Mouse (Mus musculus): ENCODE data around the gene Ncor1.
"Not testable (repeated sequence)": the region's sequence is repeated elsewhere in the genome, so short reads cannot be mapped to it uniquely, and the experiment has no call there.

The Ncor1 gene

DNA sequence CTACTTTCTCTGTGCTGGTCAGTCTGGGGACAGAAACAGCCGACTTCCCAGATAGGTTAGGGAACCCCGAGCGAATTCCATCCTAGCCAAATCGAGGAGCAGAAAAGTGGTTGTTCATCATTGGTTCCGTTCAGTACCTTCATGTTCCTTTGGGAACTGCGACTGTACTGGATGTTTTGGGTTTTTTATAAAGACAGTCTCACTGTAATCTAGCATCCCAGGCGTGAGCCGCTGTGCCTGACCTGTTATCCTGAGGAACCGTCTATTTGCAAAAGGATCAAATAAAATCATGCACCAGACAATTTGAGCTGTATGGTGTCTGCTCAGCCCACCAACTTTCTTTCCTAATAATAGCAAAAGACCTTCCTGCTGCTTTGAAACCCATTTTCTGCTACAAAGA, 439 bp upstream of the Ncor1 start:
- no peak for DNase-seq (ENCODE audit: low spot score in 2 of 2)

DNA sequence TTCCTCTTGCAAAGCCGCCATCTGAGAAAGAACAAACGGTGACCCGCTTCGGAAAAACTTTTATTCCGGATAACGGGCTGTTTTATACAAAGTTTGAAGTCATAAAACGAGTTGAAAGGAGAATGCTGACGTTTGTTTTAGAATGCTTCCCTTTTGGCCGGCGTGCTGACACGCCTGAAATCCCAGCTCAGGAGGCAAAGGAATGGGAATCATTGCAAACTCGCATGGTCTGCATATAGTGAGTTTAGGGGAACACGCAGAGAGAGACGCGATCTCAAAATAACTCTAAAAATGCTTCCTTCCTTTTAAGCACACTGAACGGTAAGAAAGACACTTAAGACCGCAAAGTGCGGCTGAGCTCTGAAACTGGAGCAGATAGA, 460 bp downstream of the Ncor1 start:
- DNase-seq (ENCODE audit: low spot score in 2 of 2): peak in 1 of 2 experiments; percentile 43

DNA sequence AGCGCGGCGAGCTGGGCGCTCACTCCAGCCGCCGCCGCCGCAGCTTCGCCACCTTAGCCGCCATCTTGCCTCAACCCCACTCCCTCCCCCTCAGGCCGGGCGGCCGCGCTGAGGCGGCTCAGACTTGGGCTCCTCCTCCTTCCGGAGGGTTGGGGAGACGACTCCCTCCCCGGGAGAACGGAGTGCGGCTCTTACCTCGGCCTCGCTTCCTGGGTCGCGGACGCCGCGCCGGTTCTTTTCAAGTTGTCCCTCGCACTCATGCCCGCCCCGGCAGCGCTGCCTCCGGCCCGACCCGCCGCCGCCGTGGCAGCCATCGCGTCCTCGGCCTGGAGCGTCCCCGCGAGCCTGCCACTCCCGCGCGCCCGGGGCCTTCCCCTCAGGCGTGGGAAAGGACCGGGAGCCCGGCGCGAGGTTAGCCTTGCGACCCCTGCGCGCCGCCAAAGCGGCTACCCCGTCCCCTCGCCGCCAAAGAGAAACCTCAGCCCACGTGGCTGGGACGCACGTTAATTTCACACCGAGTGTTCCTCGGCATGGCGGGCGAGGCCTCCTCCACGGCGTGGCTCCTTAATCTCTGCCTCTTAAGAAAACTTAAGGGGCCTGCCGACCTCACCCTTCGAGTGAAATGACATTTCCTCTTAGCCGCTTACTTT, 975 bp downstream of the Ncor1 start:
- DNase-seq (ENCODE audit: low spot score in 2 of 2): peak; percentile 90 to 91

DNA sequence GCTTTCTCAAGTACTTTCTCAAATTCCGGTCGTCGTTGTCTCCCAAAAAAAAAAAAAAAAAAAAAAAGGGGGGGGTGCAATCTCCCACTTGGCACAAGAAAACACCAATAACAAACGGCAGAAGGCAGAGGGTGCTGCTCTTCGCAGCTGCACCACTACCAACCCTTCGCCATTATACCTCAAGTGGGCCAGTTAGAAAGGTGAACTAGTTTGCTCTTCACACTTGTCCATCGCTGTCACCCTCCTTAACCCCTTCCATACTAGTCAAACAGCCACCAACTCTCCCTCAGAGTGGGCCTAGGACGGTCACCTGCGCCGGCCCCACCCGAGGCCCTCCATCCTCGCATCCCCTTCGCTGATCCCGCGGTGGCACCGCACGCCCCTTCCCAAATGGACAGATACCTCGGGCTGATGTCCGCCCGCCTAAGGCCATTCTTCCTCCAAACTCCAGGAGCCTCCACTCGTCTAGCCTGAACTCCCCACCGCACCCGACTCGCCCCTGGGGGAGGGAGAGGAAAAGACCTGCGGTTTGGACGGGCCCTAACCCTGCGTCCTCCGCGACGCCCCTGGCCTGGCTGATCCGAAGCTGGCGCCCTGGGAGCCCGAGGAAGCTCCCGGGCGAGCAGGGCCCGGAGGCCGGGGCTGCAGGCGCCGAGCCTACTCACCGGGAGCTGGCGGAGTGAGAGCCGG, 1.7 kb downstream of the Ncor1 start:
- DNase-seq (ENCODE audit: low spot score in 2 of 2): peak; percentile 37 to 41

DNA sequence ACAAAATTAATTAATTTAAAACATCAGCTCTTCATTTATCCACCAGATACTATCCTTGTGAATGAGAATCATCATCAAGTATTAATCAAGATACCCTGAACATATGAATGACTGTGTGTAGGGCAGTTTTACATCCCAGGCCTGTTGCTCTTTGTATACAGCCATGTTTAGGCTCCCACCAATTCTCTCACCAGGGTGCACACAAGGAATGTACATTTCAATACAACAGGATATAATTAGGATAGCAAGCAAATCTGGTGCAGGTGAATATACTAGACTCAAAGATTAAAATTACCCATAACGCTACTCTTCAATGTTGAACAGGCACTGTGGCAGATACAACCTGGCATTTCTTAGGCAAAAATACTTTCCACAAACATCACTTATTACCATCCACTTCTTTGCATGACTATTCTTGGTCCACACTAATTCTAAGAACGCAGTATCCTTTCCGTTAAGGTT, 2.3 kb downstream of the Ncor1 start:
- DNase-seq (ENCODE audit: low spot score in 2 of 2): no peak

DNA sequence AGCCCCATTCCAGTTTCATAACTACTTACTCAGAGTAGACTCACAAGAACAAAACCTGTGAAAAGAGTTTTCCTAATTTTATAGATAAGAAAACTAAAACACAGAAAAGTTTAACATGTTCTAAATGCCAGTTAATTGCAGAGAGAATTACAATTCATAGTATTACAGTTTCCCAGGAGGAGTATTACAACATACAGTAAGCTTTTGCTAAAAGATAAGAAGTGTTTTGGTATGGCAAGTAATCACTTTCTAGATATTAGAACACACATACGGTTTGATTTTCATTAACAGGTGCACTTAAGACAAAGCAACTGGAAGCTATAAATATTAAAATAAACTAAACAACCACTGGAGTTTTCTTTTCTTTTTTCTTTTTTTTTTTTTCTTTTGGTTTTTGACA, 3.1 kb downstream of the Ncor1 start:
- DNase-seq (ENCODE audit: low spot score in 2 of 2): no peak

DNA sequence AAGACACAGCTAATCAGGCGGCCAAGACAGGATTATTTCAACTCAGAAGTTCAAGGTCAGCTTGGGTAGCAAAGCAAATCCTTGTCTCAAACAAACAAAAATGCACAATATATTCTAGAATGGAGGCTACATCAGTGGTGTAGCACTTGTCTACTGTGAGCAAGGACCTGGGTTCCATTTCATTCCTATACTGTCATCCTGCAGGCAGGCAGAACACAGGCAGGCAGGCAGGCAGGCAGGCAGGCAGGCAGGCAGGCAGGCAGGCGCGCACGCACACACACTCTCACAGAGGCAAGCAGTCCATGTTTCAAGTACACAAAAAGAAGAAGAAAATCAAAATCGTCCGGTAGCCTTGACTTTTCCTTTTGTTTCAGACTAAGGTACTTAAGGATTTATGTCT, 9.4 kb downstream of the Ncor1 start:
- no peak for DNase-seq (ENCODE audit: low spot score in 2 of 2)

DNA sequence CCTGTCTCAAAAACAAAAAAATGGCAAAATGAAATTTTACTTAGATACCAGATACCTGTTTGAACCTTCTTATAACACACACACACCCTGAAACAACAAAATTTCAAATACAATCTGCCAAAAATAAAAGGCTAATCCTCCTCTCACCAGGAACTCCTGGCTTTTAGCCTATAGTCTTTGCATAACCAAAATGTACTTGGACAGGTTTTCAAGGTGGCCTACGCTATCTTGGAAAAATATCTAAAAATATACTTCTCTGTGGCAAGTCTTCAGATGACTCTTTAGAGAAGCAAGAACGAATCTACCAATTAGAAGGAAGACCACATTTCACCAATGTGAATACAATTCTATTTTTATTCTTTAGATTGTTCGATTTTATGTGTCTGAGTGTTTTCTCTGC, 12.5 kb downstream of the Ncor1 start:
- DNase-seq (ENCODE audit: low spot score in 2 of 2): no peak

DNA sequence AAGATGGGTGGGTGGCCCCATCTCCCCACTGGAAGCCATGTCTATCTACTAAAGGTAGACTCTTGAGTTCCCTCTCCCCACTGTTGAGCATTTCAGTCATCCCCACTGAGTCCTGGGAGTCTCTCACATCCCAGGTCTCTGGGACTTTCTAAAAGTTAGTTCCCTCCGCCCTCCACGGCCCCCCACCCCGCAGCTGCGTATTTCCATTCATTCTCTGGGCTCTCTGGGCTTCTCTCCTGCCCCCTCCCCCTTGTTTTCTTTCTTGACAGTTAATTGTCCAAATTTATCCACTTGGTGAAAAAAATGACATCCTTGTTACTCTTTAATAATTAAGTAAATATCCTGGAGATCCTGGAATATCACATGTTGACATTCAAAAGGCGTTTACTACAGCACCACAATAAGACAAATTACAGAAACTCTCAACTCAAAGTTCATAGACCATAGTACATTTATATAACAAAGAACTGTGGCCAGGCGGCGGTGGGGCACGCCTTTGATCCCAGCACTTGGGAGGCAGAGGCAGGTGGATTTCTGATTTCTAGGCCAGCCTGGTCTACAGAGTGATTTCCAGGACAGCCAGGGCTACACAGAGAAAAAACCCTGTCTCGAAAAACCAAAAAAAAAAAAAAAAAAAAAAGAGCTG, 17.5 kb downstream of the Ncor1 start:
- DNase-seq (ENCODE audit: low spot score in 2 of 2): no peak

DNA sequence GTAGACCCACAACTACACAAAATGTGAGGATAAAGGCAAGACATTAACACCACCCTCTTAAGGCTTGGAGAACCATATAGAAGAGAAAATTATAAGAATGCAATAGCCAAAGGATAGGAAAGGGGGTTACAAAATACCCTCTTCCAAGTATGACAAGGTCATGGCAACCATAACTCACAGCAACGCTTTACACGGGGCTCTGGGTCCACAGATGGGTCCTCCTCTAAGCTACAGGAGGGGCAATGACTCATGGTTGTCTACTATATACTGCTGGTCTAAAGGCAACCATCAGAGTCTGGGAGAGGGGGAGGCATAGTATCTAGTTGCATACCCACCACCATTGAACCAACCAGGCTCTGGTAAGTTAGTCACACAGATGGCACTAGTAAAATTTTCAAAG, 26.1 kb downstream of the Ncor1 start:
- no peak for DNase-seq (ENCODE audit: low spot score in 2 of 2)

DNA sequence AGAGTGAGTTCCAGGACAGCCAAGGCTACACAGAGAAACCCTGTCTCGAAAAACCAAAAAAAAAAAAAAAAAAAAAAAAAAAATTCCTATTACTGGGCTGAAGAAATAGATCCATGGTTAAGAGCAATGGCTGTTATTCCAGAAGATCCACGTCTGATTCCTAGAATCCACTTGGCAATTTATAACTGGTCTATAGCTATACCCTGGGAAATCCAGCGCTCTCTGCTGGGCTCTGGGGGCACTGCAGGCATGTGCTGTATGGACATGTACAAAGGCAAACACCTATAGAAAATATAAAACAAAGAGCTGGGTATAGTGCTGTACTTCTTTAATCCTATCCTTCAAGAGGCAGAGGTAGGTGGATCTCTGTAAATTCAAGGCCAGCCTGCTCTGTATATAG, 31.2 kb downstream of the Ncor1 start:
- no peak for DNase-seq (ENCODE audit: low spot score in 2 of 2)

DNA sequence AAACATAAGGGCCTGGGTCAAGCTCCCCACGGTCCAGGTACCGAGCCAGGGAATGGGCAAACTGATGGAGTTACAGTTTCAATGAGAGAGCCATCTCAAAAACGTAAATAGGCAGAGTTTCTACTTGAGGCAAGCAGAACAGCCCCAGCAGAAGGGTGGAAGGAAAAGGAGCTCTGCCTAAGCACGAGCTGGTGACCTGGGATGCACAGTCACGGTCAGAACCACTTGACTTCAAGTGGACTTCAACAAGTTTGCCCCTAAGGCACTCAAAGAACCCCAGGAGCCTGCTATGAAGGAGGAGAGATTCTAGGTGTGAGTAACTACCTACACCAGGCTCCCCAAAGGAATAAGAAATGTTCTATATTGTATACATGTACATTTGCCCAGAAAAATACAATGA, 32.1 kb downstream of the Ncor1 start:
- no peak for DNase-seq (ENCODE audit: low spot score in 2 of 2)

DNA sequence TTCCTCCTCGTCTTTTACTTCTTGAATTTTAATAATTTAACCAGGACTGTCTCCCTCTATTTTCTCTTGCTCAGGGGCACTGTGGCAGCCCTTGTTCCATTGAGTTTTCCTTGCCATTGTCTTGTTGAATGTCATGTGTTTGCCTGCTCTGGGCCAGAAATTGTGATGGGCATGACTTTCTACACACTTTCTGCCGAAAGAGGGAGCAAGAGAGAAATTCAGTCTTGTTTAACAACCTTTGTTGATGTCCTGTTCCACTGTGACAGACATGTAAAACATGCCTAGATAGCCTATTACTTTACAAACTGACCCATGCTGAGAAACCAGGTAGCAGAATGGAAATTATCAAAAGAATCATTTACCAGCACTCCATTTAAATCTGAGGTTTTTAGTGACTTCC, 33.8 kb downstream of the Ncor1 start:
- DNase-seq (ENCODE audit: low spot score in 2 of 2): no peak

DNA sequence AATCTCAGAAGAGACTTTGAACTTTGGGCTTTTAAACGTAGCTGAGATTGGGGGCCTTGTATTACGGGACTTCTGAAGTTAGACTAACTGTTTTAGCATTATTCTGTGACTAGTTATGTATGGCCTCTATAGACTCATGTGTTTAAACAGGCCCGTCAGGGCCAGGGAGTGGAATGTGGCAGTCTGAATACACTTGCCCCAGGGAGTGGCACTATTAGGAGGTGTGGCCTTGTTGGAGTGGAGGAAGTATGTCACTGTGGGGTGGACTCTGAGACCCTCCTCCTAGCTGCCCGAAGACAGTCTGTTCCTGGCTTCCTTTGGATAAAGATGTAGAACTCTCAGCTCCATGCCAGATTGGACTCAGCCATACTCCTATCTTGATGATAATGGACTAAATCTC, 43.3 kb downstream of the Ncor1 start:
- no peak for DNase-seq (ENCODE audit: low spot score in 2 of 2)

DNA sequence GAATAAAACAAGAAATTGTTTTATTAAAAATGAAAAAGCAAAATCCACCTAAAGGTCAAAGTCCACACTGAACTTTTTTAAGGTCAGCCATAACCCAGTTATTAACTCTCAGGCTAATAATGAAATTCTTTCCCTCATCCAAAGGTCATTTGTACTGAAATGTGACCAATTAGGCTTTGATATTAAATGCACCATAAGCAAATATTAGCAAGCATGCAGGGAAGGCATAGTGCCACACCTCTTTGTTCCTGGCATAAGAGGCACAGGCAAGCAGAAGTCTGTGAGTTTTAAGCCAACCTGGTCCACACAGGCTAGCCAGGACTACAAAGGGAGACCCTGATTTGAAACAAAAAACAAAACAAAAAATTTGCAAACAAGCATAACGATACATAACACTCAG, 48.7 kb downstream of the Ncor1 start:
- no peak for DNase-seq (ENCODE audit: low spot score in 2 of 2)

DNA sequence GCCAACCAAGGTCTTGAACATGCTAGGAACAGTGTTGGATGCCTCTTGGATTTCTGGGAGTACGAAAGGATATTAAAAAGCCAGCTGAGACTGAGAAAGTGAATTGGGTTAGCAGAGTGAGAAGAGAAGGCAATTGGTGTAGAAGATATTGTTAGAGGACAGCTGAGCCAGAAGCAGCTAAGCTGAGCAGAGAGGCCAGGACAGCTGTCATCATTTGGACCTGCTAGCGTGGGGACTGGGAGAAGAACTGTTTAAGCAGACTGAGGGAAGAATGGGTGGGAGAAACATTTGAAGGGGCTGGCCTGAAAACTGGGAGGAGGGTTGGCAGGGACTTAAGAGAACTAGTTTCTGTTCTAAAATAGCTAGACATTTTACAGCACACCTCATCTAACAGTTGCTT, 49.5 kb downstream of the Ncor1 start:
- DNase-seq (ENCODE audit: low spot score in 2 of 2): no peak

DNA sequence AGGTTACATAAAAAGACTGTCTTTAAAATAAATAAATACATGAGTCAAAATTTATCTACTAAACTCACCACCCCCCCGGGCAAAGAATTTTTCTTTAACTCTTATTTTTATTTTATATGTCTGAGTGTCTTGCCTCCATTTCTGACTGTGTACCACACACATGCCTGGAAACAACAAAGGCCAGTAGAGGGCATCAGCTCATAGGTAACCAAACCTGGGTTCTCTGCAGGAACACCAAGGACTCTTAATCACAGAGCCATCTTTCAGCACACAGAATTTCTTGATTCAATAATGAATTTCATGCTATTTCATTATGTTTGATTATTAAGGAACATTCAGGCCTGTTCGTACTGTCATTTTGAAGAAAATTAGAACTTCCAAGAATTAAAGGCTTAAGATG, 61.9 kb downstream of the Ncor1 start:
- DNase-seq (ENCODE audit: low spot score in 2 of 2): no peak

DNA sequence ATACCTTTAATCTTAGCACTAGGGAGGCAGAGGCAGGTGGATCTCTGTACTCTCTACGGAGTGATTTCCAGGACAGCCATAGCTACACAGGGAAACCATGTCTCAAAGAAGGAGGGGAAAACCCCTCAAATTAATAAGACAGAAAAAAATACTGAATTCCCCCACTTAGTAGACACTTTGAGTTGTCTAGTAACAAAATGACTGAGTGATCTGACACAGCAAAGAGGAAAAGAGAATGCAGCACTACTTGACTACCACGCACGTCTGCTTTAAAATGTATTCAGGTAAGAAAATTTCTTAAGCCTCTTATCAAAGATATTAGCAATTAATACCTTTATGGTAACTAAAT, 70.0 kb downstream of the Ncor1 start:
- DNase-seq (ENCODE audit: low spot score in 2 of 2): no peak

DNA sequence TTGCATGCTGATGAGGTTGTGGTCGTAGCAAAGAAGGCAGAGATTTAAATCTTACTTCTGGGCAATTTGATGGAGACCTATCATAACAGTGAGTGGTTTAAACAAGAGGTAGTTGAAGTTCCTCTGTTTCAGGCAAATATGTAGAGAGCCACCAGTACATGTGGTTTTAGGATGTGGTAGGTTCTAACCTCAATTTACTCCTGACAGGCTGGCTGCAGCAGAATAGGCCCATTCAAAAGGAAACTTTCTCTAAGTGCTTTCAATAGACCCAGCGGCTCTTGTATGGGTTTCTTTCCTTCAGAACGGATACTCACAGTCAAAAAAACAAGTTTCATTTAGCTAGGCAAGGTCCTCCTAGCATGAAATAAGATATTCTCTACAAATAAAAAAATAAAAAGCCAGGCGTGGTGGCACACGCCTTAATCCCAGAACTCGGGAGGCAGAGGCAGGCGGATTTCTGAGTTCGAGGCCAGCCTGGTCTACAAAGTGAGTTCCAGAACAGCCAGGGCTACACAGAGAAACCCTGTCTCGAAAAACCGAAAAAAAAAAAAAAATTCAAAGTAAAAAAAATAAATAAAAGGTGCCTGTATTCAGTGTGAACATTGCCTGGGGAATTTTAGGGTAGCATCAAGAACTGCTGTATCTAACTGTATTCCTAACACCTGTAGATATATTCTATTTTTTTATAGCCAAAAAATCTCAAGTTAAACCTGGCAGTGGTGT, 70.6 kb downstream of the Ncor1 start:
- DNase-seq (ENCODE audit: low spot score in 2 of 2): no peak

DNA sequence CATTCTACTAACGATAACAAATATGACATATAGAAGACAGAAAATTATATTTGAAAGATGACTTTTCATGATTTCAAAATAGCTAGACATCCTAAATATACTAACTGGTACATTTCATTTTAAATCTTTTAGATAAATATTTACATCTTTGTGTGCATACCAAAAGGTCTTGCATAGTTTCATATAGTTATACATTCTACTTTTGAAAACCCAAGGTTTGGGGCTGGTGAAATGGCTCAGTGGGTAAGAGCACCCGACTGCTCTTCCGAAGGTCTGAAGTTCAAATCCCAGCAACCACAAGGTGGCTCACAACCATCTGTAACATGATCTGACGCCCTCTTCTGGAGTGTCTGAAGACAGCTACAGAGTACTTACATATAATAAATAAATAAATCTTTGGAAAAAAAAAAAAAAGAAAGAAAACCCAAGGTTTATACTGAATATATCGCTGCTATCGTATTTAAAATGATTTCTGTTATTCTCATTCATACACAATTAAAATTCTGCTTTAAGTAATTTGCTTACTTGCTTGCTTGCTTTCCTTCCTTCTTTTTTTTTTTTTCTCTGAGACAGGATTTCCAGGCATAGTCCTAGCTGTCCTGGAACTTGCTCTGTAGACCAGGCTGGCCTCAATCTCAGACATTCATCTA, 81.0 kb downstream of the Ncor1 start:
- DNase-seq (ENCODE audit: low spot score in 2 of 2): not testable (repeated sequence)

DNA sequence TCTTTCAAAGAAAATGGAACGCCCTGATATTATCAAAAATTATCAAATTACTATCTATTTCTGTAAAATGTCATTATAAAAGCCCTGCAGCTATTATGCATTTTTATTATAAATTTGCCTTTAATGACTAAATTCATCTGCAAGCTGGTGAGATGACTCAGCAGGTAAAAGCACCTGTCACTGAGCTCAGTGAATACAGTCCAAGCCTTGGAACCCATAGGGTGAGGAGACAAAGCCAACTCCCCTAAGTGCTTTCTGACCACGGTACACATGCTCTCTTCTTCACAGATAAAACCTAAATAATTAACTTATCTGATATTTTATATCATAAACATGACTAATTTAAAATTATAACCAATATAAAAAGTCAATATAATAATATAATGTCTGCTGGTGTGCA, 86.6 kb downstream of the Ncor1 start:
- no peak for DNase-seq (ENCODE audit: low spot score in 2 of 2)

DNA sequence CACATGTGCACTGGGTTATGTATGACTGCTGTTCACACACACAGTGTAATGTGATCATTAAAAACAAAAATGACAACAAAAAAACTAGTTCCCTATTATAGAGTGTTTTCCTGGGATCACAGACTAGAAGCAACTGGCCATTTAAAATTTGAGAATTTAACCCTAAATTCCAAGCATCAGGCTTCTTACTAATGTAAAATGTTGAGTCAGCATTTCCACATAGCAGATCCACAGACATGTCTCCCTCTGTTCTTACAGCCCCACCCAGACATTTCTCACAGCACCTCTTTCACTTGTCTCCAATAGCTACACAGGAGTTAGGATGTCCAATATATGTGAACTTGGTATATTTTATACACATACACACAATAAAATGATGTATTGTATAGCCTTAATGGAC, 88.4 kb downstream of the Ncor1 start:
- DNase-seq (ENCODE audit: low spot score in 2 of 2): no peak

Data from heart, adult 9 months (tissue).